Mouse (Mus musculus): ENCODE data around the gene A230072I06Rik. TPM values are rescaled to one million over a fixed set of nuclear protein-coding genes. Genes with fewer than 3 reads are reported as not detected.

The A230072I06Rik gene
- polyA plus RNA-seq, 1 experiment from 2014 or later: not detected

DNA sequence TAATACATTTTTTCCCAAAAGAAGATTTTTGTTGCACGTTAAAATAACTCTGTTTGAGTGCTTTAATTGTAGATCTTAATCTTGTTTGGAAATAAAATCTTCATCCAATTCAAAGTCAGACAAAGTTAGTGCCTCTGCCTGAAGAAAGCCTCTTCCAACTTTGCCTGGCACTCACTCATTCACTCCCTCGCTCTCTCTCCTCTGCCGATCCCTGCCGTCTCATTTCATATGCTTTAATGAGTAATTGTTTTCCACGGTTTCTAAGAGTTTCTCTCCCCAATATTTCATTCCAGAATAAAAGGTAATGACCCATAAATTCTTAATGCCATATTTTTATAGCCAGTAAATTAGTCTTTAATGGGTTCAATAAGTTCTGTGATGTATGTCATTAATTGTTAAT is 10.8 kb upstream of the A230072I06Rik start:
- Histone ChIP-seq H3K4me2 (ENCODE audit: low read length) (no peak overlapping the region), H3K4me1 (ENCODE audit: control insufficient read depth, insufficient read depth, low read length) (no peaks in the 10 kb centered on the region), H3K36me3 (ENCODE audit: control insufficient read depth, insufficient read depth, low read length) (no peaks in the 10 kb centered on the region), H3K27ac (replicated peaks; ENCODE audit: low read depth, low read length) (no peak overlapping the region), H3K27me3 (ENCODE audit: control insufficient read depth, insufficient read depth, low read length) (no peaks in the 10 kb centered on the region), H3K4me3 (replicated peaks; ENCODE audit: low read depth, low read length) (no peak overlapping the region), H3K9me3 (ENCODE audit: control insufficient read depth, low read length) (no peaks in the 10 kb centered on the region), H3K9ac (replicated peaks; ENCODE audit: low read length) (no peak overlapping the region)
- ATAC-seq (ENCODE audit: low FRiP score, low TSS enrichment) (no peak), DNase-seq (no peak)
- WGBS: 38% methylated on average over 5 of the region's 5 CpGs

DNA sequence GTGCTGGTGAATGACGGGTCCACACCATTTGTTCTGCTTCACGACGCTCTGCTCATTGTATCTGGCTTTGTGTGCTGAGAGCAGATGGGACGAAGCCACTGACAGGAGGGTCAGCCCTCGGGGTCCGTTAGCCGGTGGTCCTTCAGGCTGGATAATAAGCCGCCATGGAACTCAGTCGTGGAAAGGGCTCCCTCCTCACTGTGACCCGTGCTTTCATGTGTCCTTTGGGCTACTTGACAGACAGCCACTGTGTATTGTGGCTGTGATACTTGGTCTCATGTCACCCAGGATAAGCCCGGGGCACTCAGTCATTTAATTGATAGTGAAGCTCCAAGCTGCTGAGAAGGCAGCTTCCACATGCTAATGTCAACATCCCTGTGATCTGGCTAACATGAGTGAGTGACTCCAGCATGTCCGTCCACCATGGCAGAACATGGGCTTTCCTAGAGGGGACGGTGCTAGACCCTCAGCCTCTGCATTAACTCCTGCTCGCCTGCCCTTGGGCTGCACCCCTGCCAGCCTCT is 10.3 kb upstream of the A230072I06Rik start:
- Histone ChIP-seq H3K36me3 (ENCODE audit: control insufficient read depth, insufficient read depth, low read length) (no peaks in the 10 kb centered on the region), H3K27ac (replicated peaks; ENCODE audit: low read depth, low read length) (no peak overlapping the region), H3K4me2 (ENCODE audit: low read length) (no peak overlapping the region), H3K27me3 (ENCODE audit: control insufficient read depth, insufficient read depth, low read length) (no peaks in the 10 kb centered on the region), H3K4me3 (replicated peaks; ENCODE audit: low read depth, low read length) (no peak overlapping the region), H3K9me3 (ENCODE audit: control insufficient read depth, low read length) (no peaks in the 10 kb centered on the region), H3K9ac (replicated peaks; ENCODE audit: low read length) (no peak overlapping the region), H3K4me1 (ENCODE audit: control insufficient read depth, insufficient read depth, low read length) (no peaks in the 10 kb centered on the region)
- peak; percentile 58; the same call in 1 of the 2 replicates for ATAC-seq (ENCODE audit: low FRiP score, low TSS enrichment)
- 15% methylated on average over 14 of the region's 14 CpGs for WGBS
- DNase-seq: peak; percentile 62

DNA sequence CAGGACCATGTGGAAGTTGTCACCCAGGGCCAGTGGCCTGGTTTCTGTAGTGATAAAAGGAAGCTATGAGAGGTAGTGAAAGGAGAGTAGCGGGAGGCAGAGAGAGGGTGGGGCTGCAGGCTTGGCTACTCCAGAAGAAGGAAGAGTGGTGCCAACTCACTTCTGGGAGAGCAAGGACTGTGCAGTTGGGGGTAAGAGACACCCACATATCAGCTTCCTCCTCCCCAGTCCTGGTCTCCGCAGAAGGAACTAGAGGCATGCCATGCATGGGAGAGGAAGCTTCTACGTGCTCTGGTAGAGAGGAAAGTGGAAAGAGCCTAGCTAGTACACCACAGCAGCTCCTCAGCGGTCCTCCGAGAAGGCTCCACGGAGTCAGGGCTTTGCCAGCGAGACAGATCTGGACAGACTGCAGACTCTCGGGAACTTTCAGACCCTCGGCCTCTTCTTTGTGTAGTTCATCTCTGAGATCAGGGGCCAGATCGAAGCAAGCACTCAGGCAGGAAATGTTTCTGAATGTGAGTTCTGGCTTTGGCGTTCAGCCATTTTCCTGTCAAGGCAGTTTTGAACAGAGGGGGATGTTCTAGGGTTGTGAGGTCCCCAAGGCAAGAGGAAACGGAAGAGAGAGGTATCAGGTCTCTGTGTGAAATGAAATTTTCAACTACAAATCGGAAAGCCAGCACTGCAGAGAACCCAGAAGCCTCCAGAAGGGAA is 1.0 kb downstream of the A230072I06Rik start:
- no peaks in the 10 kb centered on the region for H3K4me1 ChIP-seq (ENCODE audit: control insufficient read depth, insufficient read depth, low read length)
- H3K9me3 ChIP-seq (ENCODE audit: control insufficient read depth, low read length): no peaks in the 10 kb centered on the region
- ATAC-seq (ENCODE audit: low FRiP score, low TSS enrichment) (no peak), DNase-seq (no peak)
- WGBS: 81% methylated on average over 13 of the region's 13 CpGs
- no peak overlapping the region for H3K9ac ChIP-seq (replicated peaks; ENCODE audit: low read length)
- no peaks in the 10 kb centered on the region for H3K36me3 ChIP-seq (ENCODE audit: control insufficient read depth, insufficient read depth, low read length)
- no peak overlapping the region for H3K4me3 ChIP-seq (replicated peaks; ENCODE audit: low read depth, low read length)
- H3K27me3 ChIP-seq (ENCODE audit: control insufficient read depth, insufficient read depth, low read length): 0 out of 2 replicates have a peak, but pooled peaks cover 5% of the 10 kb centered on the region
- H3K4me2 ChIP-seq (ENCODE audit: low read length): no peak overlapping the region
- H3K27ac ChIP-seq (replicated peaks; ENCODE audit: low read depth, low read length): no peak overlapping the region

DNA sequence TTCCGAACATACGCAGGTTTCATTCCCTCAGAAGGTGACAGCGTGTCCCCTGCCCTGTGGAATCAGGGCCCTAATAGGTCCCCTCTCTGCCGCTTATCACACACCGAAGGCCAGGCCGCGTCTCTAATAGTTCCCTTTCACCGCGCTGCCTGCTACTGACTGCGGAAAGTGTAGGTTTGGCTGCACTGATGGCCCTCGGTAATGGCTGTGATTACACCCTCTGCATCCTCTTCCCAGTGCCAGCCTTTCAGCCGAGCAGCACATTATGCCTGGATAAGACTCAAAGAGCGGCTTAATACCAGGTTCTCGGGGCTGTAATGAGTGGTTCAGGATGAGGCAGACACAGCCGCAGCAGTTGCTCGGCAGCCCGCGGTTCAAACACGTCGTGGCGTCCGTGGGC is 3.5 kb downstream of the A230072I06Rik start:
- Histone ChIP-seq H3K9ac (replicated peaks; ENCODE audit: low read length) (no peak overlapping the region), H3K27ac (replicated peaks; ENCODE audit: low read depth, low read length) (no peak overlapping the region)
- peak; percentile 35 for DNase-seq

DNA sequence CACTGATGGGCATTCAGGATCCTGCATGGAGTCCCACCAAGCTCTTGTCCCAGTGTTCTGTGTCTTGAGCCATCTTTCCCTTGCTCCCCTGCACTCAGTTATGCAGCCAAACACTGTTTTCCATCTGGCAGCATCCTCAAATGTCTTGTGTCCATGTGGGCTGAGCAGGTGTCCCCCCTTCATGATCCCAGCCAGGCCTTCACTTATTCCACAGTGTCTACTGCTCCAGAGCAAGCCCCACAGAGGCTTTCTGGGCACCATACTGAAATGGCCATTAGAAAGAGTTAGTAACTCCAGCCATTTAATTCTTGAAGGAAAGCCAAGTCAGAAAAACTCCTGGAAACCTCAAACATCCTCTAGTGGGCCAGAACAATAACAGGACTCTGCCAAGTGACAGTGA is 11.9 kb downstream of the A230072I06Rik start:
- H3K36me3 ChIP-seq (ENCODE audit: control insufficient read depth, insufficient read depth, low read length): no peaks in the 10 kb centered on the region

More for the DNA sequence above, 3.5 kb downstream of the A230072I06Rik start:
- ATAC-seq (ENCODE audit: low FRiP score, low TSS enrichment): no peak
- Histone ChIP-seq H3K4me3 (replicated peaks; ENCODE audit: low read depth, low read length) (no peak overlapping the region), H3K36me3 (ENCODE audit: control insufficient read depth, insufficient read depth, low read length) (no peaks in the 10 kb centered on the region), H3K27me3 (ENCODE audit: control insufficient read depth, insufficient read depth, low read length) (0 out of 2 replicates have a peak, but pooled peaks cover 3% of the 10 kb centered on the region), H3K4me2 (ENCODE audit: low read length) (no peak overlapping the region), H3K9me3 (ENCODE audit: control insufficient read depth, low read length) (no peaks in the 10 kb centered on the region), H3K4me1 (ENCODE audit: control insufficient read depth, insufficient read depth, low read length) (no peaks in the 10 kb centered on the region)
- WGBS: 82% methylated on average over 22 of the region's 22 CpGs

DNA sequence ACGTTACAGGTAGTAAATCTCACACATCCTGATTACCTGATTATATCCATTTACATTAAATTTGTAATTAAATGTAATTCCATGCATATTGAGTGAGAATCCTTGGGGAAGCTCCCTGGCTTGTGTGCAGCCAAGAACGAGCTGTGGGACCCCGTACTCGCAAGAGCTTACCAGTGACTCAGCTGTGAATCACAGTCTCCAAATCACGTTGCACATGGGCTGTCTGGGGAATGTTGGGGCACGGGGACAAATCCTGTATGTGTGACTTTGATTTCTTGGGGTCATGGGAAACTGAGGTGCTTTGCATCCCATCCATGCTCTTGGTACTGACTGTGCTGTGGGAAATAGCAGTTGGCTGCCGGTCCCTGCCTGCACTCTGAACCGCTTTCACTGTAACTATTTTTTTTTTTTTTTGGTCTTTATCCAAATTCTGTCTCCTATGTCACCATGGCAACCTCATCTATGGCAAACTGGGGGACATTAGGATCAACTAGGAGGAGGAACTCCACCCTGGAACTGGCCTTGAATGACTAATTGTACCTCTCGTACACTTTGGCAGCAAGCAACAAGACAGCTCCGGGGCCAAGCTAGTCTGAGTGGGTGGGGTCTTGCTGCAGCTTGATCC is 19.8 kb downstream of the A230072I06Rik start:
- H3K9me3 ChIP-seq (ENCODE audit: control insufficient read depth, low read length): no peaks in the 10 kb centered on the region
- ATAC-seq (ENCODE audit: low FRiP score, low TSS enrichment) (no peak; the same call in none of the 2 replicates), DNase-seq (peak; percentile 54)
- 0 out of 2 replicates have a peak, but pooled peaks cover 4% of the 10 kb centered on the region for H3K4me1 ChIP-seq (ENCODE audit: control insufficient read depth, insufficient read depth, low read length)
- H3K9ac ChIP-seq (replicated peaks; ENCODE audit: low read length): no peak overlapping the region
- no peak overlapping the region for H3K4me2 ChIP-seq (ENCODE audit: low read length)
- no peak overlapping the region for H3K27ac ChIP-seq (replicated peaks; ENCODE audit: low read depth, low read length)
- no peaks in the 10 kb centered on the region for H3K36me3 ChIP-seq (ENCODE audit: control insufficient read depth, insufficient read depth, low read length)
- WGBS: 45% methylated on average over 10 of the region's 10 CpGs
- peaks cover 7% of the 10 kb centered on the region; the same call in 1 of the 2 replicates for H3K27me3 ChIP-seq (ENCODE audit: control insufficient read depth, insufficient read depth, low read length)
- no peak overlapping the region for H3K4me3 ChIP-seq (replicated peaks; ENCODE audit: low read depth, low read length)

More for the DNA sequence above, 11.9 kb downstream of the A230072I06Rik start:
- Histone ChIP-seq H3K4me1 (ENCODE audit: control insufficient read depth, insufficient read depth, low read length) (0 out of 2 replicates have a peak, but pooled peaks cover 4% of the 10 kb centered on the region), H3K4me2 (ENCODE audit: low read length) (no peak overlapping the region), H3K9ac (replicated peaks; ENCODE audit: low read length) (no peak overlapping the region), H3K4me3 (replicated peaks; ENCODE audit: low read depth, low read length) (no peak overlapping the region), H3K9me3 (ENCODE audit: control insufficient read depth, low read length) (no peaks in the 10 kb centered on the region), H3K27ac (replicated peaks; ENCODE audit: low read depth, low read length) (no peak overlapping the region), H3K27me3 (ENCODE audit: control insufficient read depth, insufficient read depth, low read length) (peaks cover 10% of the 10 kb centered on the region; the same call in 1 of the 2 replicates)
- ATAC-seq (ENCODE audit: low FRiP score, low TSS enrichment) (no peak), DNase-seq (no peak)

DNA sequence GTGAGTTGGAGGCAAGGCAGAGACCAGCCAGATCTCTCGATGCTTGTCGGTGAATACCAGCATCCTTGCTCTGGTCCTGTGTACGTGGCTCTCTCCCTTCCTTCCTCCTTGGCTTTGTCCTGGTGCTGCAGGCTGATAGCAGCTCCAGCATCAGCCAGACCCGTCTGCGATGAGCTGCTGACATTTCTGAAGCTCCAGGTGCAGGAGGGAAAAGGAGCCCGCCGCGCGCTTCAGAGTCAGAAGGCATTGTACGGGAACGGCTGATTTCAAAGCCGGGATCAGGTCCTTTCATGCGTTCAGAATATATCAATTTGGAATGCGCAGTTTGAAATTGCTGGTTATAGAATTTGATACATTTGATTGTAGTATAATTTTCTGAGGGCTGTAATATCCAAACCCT is 23.4 kb downstream of the A230072I06Rik start:
- H3K36me3 ChIP-seq (ENCODE audit: control insufficient read depth, insufficient read depth, low read length): no peaks in the 10 kb centered on the region
- H3K4me3 ChIP-seq (replicated peaks; ENCODE audit: low read depth, low read length): no peak overlapping the region
- H3K4me1 ChIP-seq (ENCODE audit: control insufficient read depth, insufficient read depth, low read length): no peaks in the 10 kb centered on the region
- no peak overlapping the region for H3K9ac ChIP-seq (replicated peaks; ENCODE audit: low read length)
- no peak overlapping the region for H3K4me2 ChIP-seq (ENCODE audit: low read length)
- no peaks in the 10 kb centered on the region for H3K9me3 ChIP-seq (ENCODE audit: control insufficient read depth, low read length)
- WGBS: 42% methylated on average over 14 of the region's 14 CpGs
- no peak overlapping the region for H3K27ac ChIP-seq (replicated peaks; ENCODE audit: low read depth, low read length)
- ATAC-seq (ENCODE audit: low FRiP score, low TSS enrichment) (no peak), DNase-seq (peak; percentile 64)
- H3K27me3 ChIP-seq (ENCODE audit: control insufficient read depth, insufficient read depth, low read length): 0 out of 2 replicates have a peak, but pooled peaks cover 17% of the 10 kb centered on the region

DNA sequence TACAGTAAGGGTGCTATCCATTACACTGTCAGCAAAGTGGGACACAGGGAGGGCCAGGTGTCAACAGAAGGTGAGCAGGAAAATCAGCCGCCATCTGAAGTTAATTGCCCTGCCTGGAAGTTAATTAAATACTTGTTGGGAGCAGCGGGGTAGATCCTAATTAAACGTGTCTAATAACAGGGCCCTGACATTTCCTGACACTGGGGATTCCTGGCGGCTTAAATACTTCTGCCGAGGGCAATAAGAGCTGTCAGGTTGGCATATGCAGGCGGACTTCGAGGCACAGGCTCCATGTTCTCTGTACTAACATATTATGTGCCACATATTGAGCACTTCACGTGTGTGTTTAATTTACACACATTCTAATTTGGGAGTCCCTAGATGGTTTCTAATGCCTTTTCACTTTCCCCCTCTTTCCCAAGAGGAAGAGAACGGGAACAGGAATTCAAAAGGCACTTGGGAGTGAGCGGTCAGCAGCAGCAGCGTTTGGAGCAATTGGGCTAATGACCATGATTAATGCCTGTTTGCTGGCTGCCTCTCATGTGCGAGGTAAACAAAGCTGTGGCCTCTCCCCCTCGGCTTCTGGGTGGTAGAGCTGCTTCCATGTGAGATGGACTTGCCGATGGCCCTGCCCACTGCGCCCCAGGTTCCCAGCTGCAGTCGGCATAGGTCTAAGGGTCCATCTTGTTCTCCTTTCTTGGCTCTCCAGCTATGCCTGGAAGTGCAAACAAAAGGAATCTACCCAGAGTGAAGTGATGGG is 34.5 kb downstream of the A230072I06Rik start:
- DNase-seq (no peak), ATAC-seq (ENCODE audit: low FRiP score, low TSS enrichment) (no peak)
- 56% methylated on average over 16 of the region's 16 CpGs for WGBS
- H3K27ac ChIP-seq (replicated peaks; ENCODE audit: low read depth, low read length): no peak overlapping the region
- 0 out of 2 replicates have a peak, but pooled peaks cover 3% of the 10 kb centered on the region for H3K9me3 ChIP-seq (ENCODE audit: control insufficient read depth, low read length)
- no peak overlapping the region for H3K9ac ChIP-seq (replicated peaks; ENCODE audit: low read length)
- no peak overlapping the region for H3K4me3 ChIP-seq (replicated peaks; ENCODE audit: low read depth, low read length)
- H3K36me3 ChIP-seq (ENCODE audit: control insufficient read depth, insufficient read depth, low read length): no peaks in the 10 kb centered on the region
- H3K4me1 ChIP-seq (ENCODE audit: control insufficient read depth, insufficient read depth, low read length): peaks cover 7% of the 10 kb centered on the region
- H3K27me3 ChIP-seq (ENCODE audit: control insufficient read depth, insufficient read depth, low read length): peaks cover 66% of the 10 kb centered on the region
- H3K4me2 ChIP-seq (ENCODE audit: low read length): no peak overlapping the region

Data from midbrain, embryonic 14.5 days (tissue).